Mouse (Mus musculus): Measurements from ENCODE around the gene Bahd1. TPM values are rescaled to one million over a fixed set of nuclear protein-coding genes. Genes with fewer than 3 reads are reported as not detected.
A peak's percentile ranks its signal among the peaks of the same experiment; 100 is the strongest.

Gene Bahd1
- total and polyA plus RNA-seq, 2 experiments from 2014 or later: 1.6 to 9.4 TPM

- no peak overlapping the region for H3K27ac ChIP-seq (ENCODE audit: low read depth)
- TF ChIP-seq EP300 (IDR thresholded peaks at IDR 0.05; ENCODE audit: low read depth) (no peak), CTCF (IDR thresholded peaks at IDR 0.05; ENCODE audit: low read depth) (no peak)
- peaks cover 17% of the 10 kb centered on the region for H3K4me1 ChIP-seq (ENCODE audit: control insufficient read depth, insufficient read depth)
- H3K36me3 ChIP-seq (replicated peaks; ENCODE audit: control insufficient read depth, insufficient read depth, low read length): no peaks in the 10 kb centered on the region
- peak; percentile 11 for DNase-seq (ENCODE audit: low spot score)
- peak overlapping the region; percentile 60 for H3K4me3 ChIP-seq (ENCODE audit: low read depth, low read length)
- peak overlapping the region; percentile 15; the same call in 1 of the 2 replicates for H3K9ac ChIP-seq (replicated peaks; ENCODE audit: low read depth, low read length)
- H3K4me2 ChIP-seq (ENCODE audit: low read depth, low read length): peak overlapping the region; percentile 92
- peaks cover 71% of the 10 kb centered on the region for H3K27me3 ChIP-seq (ENCODE audit: control insufficient read depth, insufficient read depth, low read length)
- H3K9me3 ChIP-seq (replicated peaks; ENCODE audit: control insufficient read depth, low read length): no peaks in the 10 kb centered on the region
- 2% methylated on average over 38 of the region's 38 CpGs for WGBS
- no peak for ATAC-seq (ENCODE audit: insufficient read depth, low read depth)
Measured at GRCm38 (mm10) chr2:118895990-118896913, 3.9 kb upstream of the Bahd1 start.

- H3K27ac ChIP-seq (ENCODE audit: low read depth): no peak overlapping the region
- no peak for TF ChIP-seq CTCF (IDR thresholded peaks at IDR 0.05; ENCODE audit: low read depth)
- no peak for TF ChIP-seq EP300 (IDR thresholded peaks at IDR 0.05; ENCODE audit: low read depth)
- peaks cover 71% of the 10 kb centered on the region for H3K27me3 ChIP-seq (ENCODE audit: control insufficient read depth, insufficient read depth, low read length)
- DNase-seq (ENCODE audit: low spot score) (no peak), ATAC-seq (ENCODE audit: insufficient read depth, low read depth) (no peak)
- H3K4me2 ChIP-seq (ENCODE audit: low read depth, low read length): peak overlapping the region; percentile 92
- no peaks in the 10 kb centered on the region for H3K9me3 ChIP-seq (replicated peaks; ENCODE audit: control insufficient read depth, low read length)
- 1% methylated on average over 13 of the region's 13 CpGs for WGBS
- peak overlapping the region; percentile 60 for H3K4me3 ChIP-seq (ENCODE audit: low read depth, low read length)
- H3K36me3 ChIP-seq (replicated peaks; ENCODE audit: control insufficient read depth, insufficient read depth, low read length): no peaks in the 10 kb centered on the region
- H3K4me1 ChIP-seq (ENCODE audit: control insufficient read depth, insufficient read depth): peaks cover 17% of the 10 kb centered on the region
- peak overlapping the region; percentile 15; the same call in 1 of the 2 replicates for H3K9ac ChIP-seq (replicated peaks; ENCODE audit: low read depth, low read length)
Measured at GRCm38 (mm10) chr2:118896914-118897291, 3.3 kb upstream of the Bahd1 start.

GRCm38 (mm10) chr2:118897392-118897791 is 2.8 kb upstream of the Bahd1 start:
- no peak for TF ChIP-seq CTCF (IDR thresholded peaks at IDR 0.05; ENCODE audit: low read depth)
- no peak for TF ChIP-seq EP300 (IDR thresholded peaks at IDR 0.05; ENCODE audit: low read depth)
- ATAC-seq (ENCODE audit: insufficient read depth, low read depth) (no peak), DNase-seq (ENCODE audit: low spot score) (no peak)
- no peak overlapping the region for H3K27ac ChIP-seq (ENCODE audit: low read depth)
- peak overlapping the region; percentile 92 for H3K4me2 ChIP-seq (ENCODE audit: low read depth, low read length)
- peaks cover 17% of the 10 kb centered on the region for H3K4me1 ChIP-seq (ENCODE audit: control insufficient read depth, insufficient read depth)
- WGBS: 8% methylated on average over 7 of the region's 7 CpGs
- peaks cover 71% of the 10 kb centered on the region for H3K27me3 ChIP-seq (ENCODE audit: control insufficient read depth, insufficient read depth, low read length)
- H3K9ac ChIP-seq (replicated peaks; ENCODE audit: low read depth, low read length): no peak overlapping the region
- H3K36me3 ChIP-seq (replicated peaks; ENCODE audit: control insufficient read depth, insufficient read depth, low read length): no peaks in the 10 kb centered on the region
- no peaks in the 10 kb centered on the region for H3K9me3 ChIP-seq (replicated peaks; ENCODE audit: control insufficient read depth, low read length)
- H3K4me3 ChIP-seq (ENCODE audit: low read depth, low read length): peak overlapping the region; percentile 60; the same call in 1 of the 2 replicates

DNA sequence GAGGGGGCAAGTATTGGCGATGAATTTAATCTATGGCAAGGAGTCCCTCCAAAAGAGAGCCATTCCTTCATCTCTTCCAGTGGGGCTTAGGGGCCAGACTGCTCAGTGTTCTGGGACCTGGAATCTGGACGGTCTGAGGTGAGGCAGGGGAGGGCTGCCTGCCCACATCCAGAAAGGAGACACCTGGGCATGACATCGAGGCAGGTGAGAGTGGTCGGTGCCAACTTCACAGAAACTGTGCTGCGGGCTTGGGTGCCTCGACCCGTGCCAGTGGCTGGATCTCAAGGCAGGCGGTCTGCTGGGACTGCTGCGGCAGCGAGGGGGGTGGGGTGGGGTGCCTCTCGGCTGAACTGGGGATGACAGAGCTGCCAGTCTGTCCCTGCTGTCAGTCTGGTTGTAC is 2.4 kb upstream of the Bahd1 start:
- Histone ChIP-seq H3K27me3 (ENCODE audit: control insufficient read depth, insufficient read depth, low read length) (peaks cover 67% of the 10 kb centered on the region), H3K4me2 (ENCODE audit: low read depth, low read length) (no peak overlapping the region), H3K36me3 (replicated peaks; ENCODE audit: control insufficient read depth, insufficient read depth, low read length) (no peaks in the 10 kb centered on the region), H3K27ac (ENCODE audit: low read depth) (no peak overlapping the region), H3K4me1 (ENCODE audit: control insufficient read depth, insufficient read depth) (peaks cover 17% of the 10 kb centered on the region), H3K9me3 (replicated peaks; ENCODE audit: control insufficient read depth, low read length) (no peaks in the 10 kb centered on the region), H3K9ac (replicated peaks; ENCODE audit: low read depth, low read length) (no peak overlapping the region), H3K4me3 (ENCODE audit: low read depth, low read length) (no peak overlapping the region)
- no peak for TF ChIP-seq CTCF (IDR thresholded peaks at IDR 0.05; ENCODE audit: low read depth)
- no peak for TF ChIP-seq EP300 (IDR thresholded peaks at IDR 0.05; ENCODE audit: low read depth)
- WGBS: 3% methylated on average over 11 of the region's 11 CpGs
- ATAC-seq (ENCODE audit: insufficient read depth, low read depth): no peak
- no peak for DNase-seq (ENCODE audit: low spot score)

GRCm38 (mm10) chr2:118898771-118899170 is 1.4 kb upstream of the Bahd1 start:
- no peaks in the 10 kb centered on the region for H3K9me3 ChIP-seq (replicated peaks; ENCODE audit: control insufficient read depth, low read length)
- no peak overlapping the region for H3K4me3 ChIP-seq (ENCODE audit: low read depth, low read length)
- H3K27me3 ChIP-seq (ENCODE audit: control insufficient read depth, insufficient read depth, low read length): peaks cover 63% of the 10 kb centered on the region
- H3K4me1 ChIP-seq (ENCODE audit: control insufficient read depth, insufficient read depth): peaks cover 25% of the 10 kb centered on the region
- no peak overlapping the region for H3K9ac ChIP-seq (replicated peaks; ENCODE audit: low read depth, low read length)
- ATAC-seq (ENCODE audit: insufficient read depth, low read depth) (no peak), DNase-seq (ENCODE audit: low spot score) (no peak)
- TF ChIP-seq EP300 (IDR thresholded peaks at IDR 0.05; ENCODE audit: low read depth) (no peak), CTCF (IDR thresholded peaks at IDR 0.05; ENCODE audit: low read depth) (no peak)
- no peaks in the 10 kb centered on the region for H3K36me3 ChIP-seq (replicated peaks; ENCODE audit: control insufficient read depth, insufficient read depth, low read length)
- no peak overlapping the region for H3K4me2 ChIP-seq (ENCODE audit: low read depth, low read length)
- 12% methylated on average over 4 of the region's 4 CpGs for WGBS
- no peak overlapping the region for H3K27ac ChIP-seq (ENCODE audit: low read depth)

Measured in heart, postnatal 0 days (tissue).